ENCODE assay signal across 8 mouse cellular contexts in the genomic region with DNA sequence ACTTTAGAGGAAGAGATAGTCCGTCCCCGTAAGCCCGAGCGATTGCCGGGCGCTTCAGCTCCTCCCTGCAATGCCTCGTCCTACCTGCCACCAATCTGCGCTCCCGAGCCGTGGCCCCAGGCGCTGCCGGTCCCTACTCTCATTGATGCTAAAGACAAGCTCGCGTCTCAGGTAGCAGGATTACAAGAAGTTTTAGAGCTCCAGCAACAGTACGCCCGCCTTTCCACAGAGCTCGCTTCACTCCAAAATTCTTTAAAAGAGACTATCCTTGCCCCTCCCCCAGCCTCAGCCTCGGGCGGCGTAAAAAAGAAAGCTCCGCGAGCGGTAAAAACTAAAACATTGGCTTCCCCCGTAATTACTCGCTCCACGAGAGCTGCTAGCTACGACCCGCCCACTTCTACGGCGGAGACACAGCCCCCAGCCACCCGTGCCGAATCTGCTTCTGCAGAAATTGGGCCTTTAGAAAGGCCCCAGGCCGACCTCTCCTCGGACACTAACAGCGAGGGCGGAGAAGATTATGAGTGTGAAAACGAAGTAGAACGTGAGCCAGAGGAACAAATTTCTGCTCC. TPM values are rescaled to one million over a fixed set of nuclear protein-coding genes. Genes with fewer than 3 reads are reported as not detected.
DNase-seq lines count a peak whose midpoint lies in the region; ATAC-seq lines count a peak whose summit lies in the region.

No protein-coding gene starts in this region.

- no peaks in the 10 kb centered on the region for H3K36me3 ChIP-seq in intestine, embryonic 16.5 days (ENCODE audit: control insufficient read depth, insufficient read depth, low read length)
- H3K36me3 ChIP-seq in limb, embryonic 12.5 days: no peaks in the 10 kb centered on the region
- no peaks in the 10 kb centered on the region for H3K36me3 ChIP-seq in midbrain, embryonic 13.5 days

- peak; percentile 78 for ATAC-seq in granulocyte monocyte progenitor cell, adult 5-6 weeks (replicated peaks; ENCODE audit: poor library complexity, severe bottlenecking)
- peak; percentile 71 for ATAC-seq in intestine, embryonic 16.5 days
- ATAC-seq in limb, embryonic 12.5 days (ENCODE audit: insufficient number of reproducible peaks, insufficient read depth, low FRiP score, low TSS enrichment, low read depth): peak; percentile 74
- peak; percentile 79 for ATAC-seq in midbrain, embryonic 13.5 days

- H3K27ac ChIP-seq in intestine, embryonic 16.5 days (ENCODE audit: low read length): peak overlapping the region; percentile 86
- peak overlapping the region; percentile 91 for H3K27ac ChIP-seq in limb, embryonic 12.5 days
- peak overlapping the region; percentile 71 for H3K27ac ChIP-seq in midbrain, embryonic 13.5 days

- DNase-seq in 3134 (ENCODE audit: extremely low read depth, insufficient read length, low spot score): peak; percentile 41
- peak; percentile 67 for DNase-seq in adrenal gland, adult 2 months
- DNase-seq in embryo, embryonic 11.5 days (ENCODE audit: low read depth, low spot score): peak; percentile 43
- peak; percentile 18 for DNase-seq in spleen, adult 12 weeks (ENCODE audit: low spot score)

- peaks cover 14% of the 10 kb centered on the region; the same call in 1 of the 2 replicates for H3K4me1 ChIP-seq in intestine, embryonic 16.5 days (ENCODE audit: control insufficient read depth, insufficient read depth, low read length)
- peaks cover 7% of the 10 kb centered on the region; the same call in 1 of the 2 replicates for H3K4me1 ChIP-seq in limb, embryonic 12.5 days (replicated peaks)
- peaks cover 19% of the 10 kb centered on the region for H3K4me1 ChIP-seq in midbrain, embryonic 13.5 days (replicated peaks)

- no peaks in the 10 kb centered on the region for H3K9me3 ChIP-seq in intestine, embryonic 16.5 days (ENCODE audit: control insufficient read depth, low read length)
- H3K9me3 ChIP-seq in limb, embryonic 12.5 days: no peaks in the 10 kb centered on the region
- H3K9me3 ChIP-seq in midbrain, embryonic 13.5 days: no peaks in the 10 kb centered on the region

- H3K4me2 ChIP-seq in intestine, embryonic 16.5 days (ENCODE audit: low read depth, low read length): peak overlapping the region; percentile 85
- H3K4me2 ChIP-seq in limb, embryonic 12.5 days: peak overlapping the region; percentile 70
- H3K4me2 ChIP-seq in midbrain, embryonic 13.5 days (replicated peaks): peak overlapping the region; percentile 87

- WGBS in intestine, embryonic 16.5 days: under 1% methylated on average over 38 of the region's 38 CpGs
- under 1% methylated on average over 38 of the region's 38 CpGs for WGBS in limb, embryonic 12.5 days
- WGBS in midbrain, embryonic 13.5 days: under 1% methylated on average over 38 of the region's 38 CpGs

- H3K27me3 ChIP-seq in intestine, embryonic 16.5 days (replicated peaks; ENCODE audit: control insufficient read depth, insufficient read depth, low read length): no peaks in the 10 kb centered on the region
- peaks cover 32% of the 10 kb centered on the region for H3K27me3 ChIP-seq in limb, embryonic 12.5 days
- peaks cover 19% of the 10 kb centered on the region for H3K27me3 ChIP-seq in midbrain, embryonic 13.5 days

- peak overlapping the region; percentile 74 for H3K9ac ChIP-seq in intestine, embryonic 16.5 days (ENCODE audit: low read depth, low read length)
- H3K9ac ChIP-seq in limb, embryonic 12.5 days (replicated peaks): peak overlapping the region; percentile 68
- peak overlapping the region; percentile 70 for H3K9ac ChIP-seq in midbrain, embryonic 13.5 days (replicated peaks)

- peak overlapping the region; percentile 62 for H3K4me3 ChIP-seq in intestine, embryonic 16.5 days (ENCODE audit: low read length)
- peak overlapping the region; percentile 53 for H3K4me3 ChIP-seq in limb, embryonic 12.5 days (replicated peaks)
- peak overlapping the region; percentile 57 for H3K4me3 ChIP-seq in midbrain, embryonic 13.5 days (replicated peaks)

RNA-seq across cellular contexts. Expression of gene Gm4559, which starts 9.9 kb away (rescaled TPM):
- not detected for total RNA-seq in adrenal gland, adult 2 months (2021)
- polyA plus RNA-seq in adrenal gland, adult 2 months (2012; rRNA removed): not detected in 2 replicates
- total RNA-seq in granulocyte monocyte progenitor cell, adult 5-6 weeks (2014; fragmentation: Nextera tagmentation): not detected in 2 replicates
- not detected in 2 replicates for total RNA-seq in granulocyte monocyte progenitor cell, adult 5-6 weeks (2017)
- polyA plus RNA-seq in intestine, embryonic 16.5 days (2015; fragmentation: Nextera tagmentation; extraction: Ambion mirVana): not detected in 2 replicates
- polyA plus RNA-seq in limb, embryonic 12.5 days (2016; fragmentation: Nextera tagmentation; extraction: Ambion mirVana): not detected in 2 replicates
- not detected in 2 replicates for polyA plus RNA-seq in midbrain, embryonic 13.5 days (2015; fragmentation: Nextera tagmentation; extraction: Ambion mirVana)

RNA-seq across cellular contexts. Expression of gene Krtap5-1, which starts 12.8 kb away (rescaled TPM):
- not detected for total RNA-seq in adrenal gland, adult 2 months (2021)
- not detected in 2 replicates for polyA plus RNA-seq in adrenal gland, adult 2 months (2012; rRNA removed)
- total RNA-seq in granulocyte monocyte progenitor cell, adult 5-6 weeks (2014; fragmentation: Nextera tagmentation): not detected in 2 replicates
- total RNA-seq in granulocyte monocyte progenitor cell, adult 5-6 weeks (2017): not detected in 2 replicates
- polyA plus RNA-seq in intestine, embryonic 16.5 days (2015; fragmentation: Nextera tagmentation; extraction: Ambion mirVana): not detected in 2 replicates
- polyA plus RNA-seq in limb, embryonic 12.5 days (2016; fragmentation: Nextera tagmentation; extraction: Ambion mirVana): not detected in 2 replicates
- polyA plus RNA-seq in midbrain, embryonic 13.5 days (2015; fragmentation: Nextera tagmentation; extraction: Ambion mirVana): not detected in 2 replicates

RNA-seq across cellular contexts. Expression of gene Krtap5-4, which starts 19.2 kb away (rescaled TPM):
- total RNA-seq in adrenal gland, adult 2 months (2021): not detected
- not detected in 2 replicates for polyA plus RNA-seq in adrenal gland, adult 2 months (2012; rRNA removed)
- total RNA-seq in granulocyte monocyte progenitor cell, adult 5-6 weeks (2014; fragmentation: Nextera tagmentation): not detected in 2 replicates
- total RNA-seq in granulocyte monocyte progenitor cell, adult 5-6 weeks (2017): not detected in 2 replicates
- not detected in 2 replicates for polyA plus RNA-seq in intestine, embryonic 16.5 days (2015; fragmentation: Nextera tagmentation; extraction: Ambion mirVana)
- polyA plus RNA-seq in limb, embryonic 12.5 days (2016; fragmentation: Nextera tagmentation; extraction: Ambion mirVana): not detected in 2 replicates
- polyA plus RNA-seq in midbrain, embryonic 13.5 days (2015; fragmentation: Nextera tagmentation; extraction: Ambion mirVana): not detected in 2 replicates

RNA-seq across cellular contexts. Expression of gene Gm2431, which starts 26.0 kb away (rescaled TPM):
- not detected for total RNA-seq in adrenal gland, adult 2 months (2021)
- not detected in 2 replicates for polyA plus RNA-seq in adrenal gland, adult 2 months (2012; rRNA removed)
- not detected in 2 replicates for total RNA-seq in granulocyte monocyte progenitor cell, adult 5-6 weeks (2014; fragmentation: Nextera tagmentation)
- not detected in 2 replicates for total RNA-seq in granulocyte monocyte progenitor cell, adult 5-6 weeks (2017)
- polyA plus RNA-seq in intestine, embryonic 16.5 days (2015; fragmentation: Nextera tagmentation; extraction: Ambion mirVana): not detected in 2 replicates
- not detected in 2 replicates for polyA plus RNA-seq in limb, embryonic 12.5 days (2016; fragmentation: Nextera tagmentation; extraction: Ambion mirVana)
- polyA plus RNA-seq in midbrain, embryonic 13.5 days (2015; fragmentation: Nextera tagmentation; extraction: Ambion mirVana): not detected in 2 replicates

RNA-seq across cellular contexts. Expression of gene Gm40460, which starts 43.2 kb away (rescaled TPM):
- total RNA-seq in adrenal gland, adult 2 months (2021): not detected
- polyA plus RNA-seq in adrenal gland, adult 2 months (2012; rRNA removed): not detected in 2 replicates
- total RNA-seq in granulocyte monocyte progenitor cell, adult 5-6 weeks (2014; fragmentation: Nextera tagmentation): not detected in 2 replicates
- total RNA-seq in granulocyte monocyte progenitor cell, adult 5-6 weeks (2017): not detected in 2 replicates
- polyA plus RNA-seq in intestine, embryonic 16.5 days (2015; fragmentation: Nextera tagmentation; extraction: Ambion mirVana): not detected in 2 replicates
- polyA plus RNA-seq in limb, embryonic 12.5 days (2016; fragmentation: Nextera tagmentation; extraction: Ambion mirVana): not detected in 2 replicates
- polyA plus RNA-seq in midbrain, embryonic 13.5 days (2015; fragmentation: Nextera tagmentation; extraction: Ambion mirVana): not detected in 2 replicates

Comparison
In these comparisons a context has a peak if more than half of its experiments do, and no peak if none do; other contexts are left out.
1. Peak in every context shown above with its lines: DNase-seq, ATAC-seq, H3K4me3 ChIP-seq and H3K27ac ChIP-seq.